Mouse (Mus musculus) layer of hippocampus, adult 11-12 months (tissue): ENCODE results near the gene Pin1.

Experiments
- DNase-seq: peaks from one replicate; pipeline ENCODE4 v3.0.0; 2022; ENCODE audit warnings: low spot score

The Pin1 gene

GRCm38 (mm10) chr9:20703832-20704380, 52.0 kb downstream of the Pin1 start:
- no peak for DNase-seq

GRCm38 (mm10) chr9:20705420-20705819, 53.5 kb downstream of the Pin1 start:
- DNase-seq = no peak

GRCm38 (mm10) chr9:20705981-20706380, 54.1 kb downstream of the Pin1 start:
- no peak for DNase-seq

- no peak for DNase-seq
Measured at GRCm38 (mm10) chr9:20710471-20710870, 58.6 kb downstream of the Pin1 start.

GRCm38 (mm10) chr9:20712934-20713477, 61.1 kb downstream of the Pin1 start:
- DNase-seq = no peak

GRCm38 (mm10) chr9:20713478-20713987, 61.6 kb downstream of the Pin1 start:
- no peak for DNase-seq

- DNase-seq = no peak
Measured at GRCm38 (mm10) chr9:20715332-20715731, 63.4 kb downstream of the Pin1 start.
